Mouse (Mus musculus): ENCODE results near the gene Zwilch.
"Not testable (repeated sequence)": the region's sequence is repeated elsewhere in the genome, so short reads cannot be mapped to it uniquely, and the experiment has no call there.

Zwilch gene

DNA sequence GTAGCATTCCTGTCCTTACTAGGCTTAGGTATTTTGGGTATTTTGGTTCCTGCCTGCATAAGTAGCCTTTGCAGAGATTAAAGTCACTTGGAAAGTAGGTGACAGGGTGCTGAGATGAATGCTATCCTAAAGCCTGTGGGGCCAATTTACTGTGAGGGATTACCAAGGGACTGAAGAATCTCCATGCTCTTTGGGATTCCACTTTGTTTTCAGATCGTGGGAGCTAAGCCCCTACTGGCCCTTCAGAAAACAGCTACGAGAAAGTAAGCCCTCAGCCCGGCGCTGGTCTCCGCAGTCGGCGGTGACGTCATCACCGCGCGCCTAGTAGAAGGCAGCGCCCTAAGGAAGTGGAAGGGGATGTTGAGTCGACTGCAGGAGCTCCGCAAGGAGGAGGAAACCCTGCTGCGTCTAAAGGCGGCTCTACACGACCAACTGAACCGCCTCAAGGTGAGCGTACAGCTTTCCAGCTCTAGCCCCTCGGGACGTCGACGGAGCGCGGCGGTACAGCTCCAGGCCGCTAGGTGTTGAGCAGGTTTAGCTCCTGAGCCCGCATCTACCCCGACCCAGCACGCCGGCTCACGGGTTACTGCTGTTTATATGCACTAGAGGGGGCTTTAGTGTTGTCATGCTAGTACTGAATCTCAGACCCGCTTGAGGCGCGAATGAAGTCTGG is 6.2 kb upstream of the Zwilch start, which contains the start of gene Snapc5:
Gene Snapc5, plus strand, starts transcription at position 301 of the 673 bp plus-strand sequence.
- peak; percentile 82 for DNase-seq (ENCODE audit: low spot score)

DNA sequence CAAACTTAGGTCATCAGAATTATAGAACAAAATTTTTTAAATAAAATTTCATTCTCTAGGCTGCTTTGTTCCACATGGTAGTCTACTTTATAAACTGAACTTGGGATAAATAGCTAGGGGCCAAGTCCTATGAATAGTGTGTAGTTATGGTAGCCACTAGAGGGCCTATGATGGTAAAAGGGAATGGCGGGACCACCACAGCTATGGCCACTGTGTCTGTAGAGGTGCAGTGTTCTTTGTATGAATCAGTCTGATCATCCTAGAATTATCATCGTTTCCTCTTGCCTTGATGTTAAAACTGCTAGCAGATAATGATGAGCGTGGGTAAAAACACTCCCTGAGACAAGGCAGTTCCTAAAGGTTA is 5.7 kb upstream of the Zwilch start:
- no peak for DNase-seq (ENCODE audit: low spot score)

DNA sequence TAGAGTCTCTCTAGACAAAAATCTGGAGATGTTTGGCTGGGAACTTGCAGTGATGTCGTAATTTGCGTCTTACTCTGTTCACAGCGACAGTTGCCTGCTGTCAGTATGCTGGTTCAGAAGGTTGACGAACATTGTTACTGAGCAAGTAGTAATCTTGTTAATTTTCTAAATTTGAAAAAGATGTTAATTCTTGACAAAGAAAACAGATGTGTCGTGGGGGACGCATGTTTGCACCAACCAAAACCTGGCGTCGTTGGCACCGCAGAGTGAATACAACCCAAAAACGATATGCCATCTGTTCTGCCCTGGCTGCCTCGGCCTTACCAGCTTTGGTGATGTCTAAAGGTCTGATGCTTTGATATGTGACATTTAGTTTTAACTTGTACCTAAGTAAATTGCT is 2.5 kb upstream of the Zwilch start:
- no peak for DNase-seq (ENCODE audit: low spot score)

DNA sequence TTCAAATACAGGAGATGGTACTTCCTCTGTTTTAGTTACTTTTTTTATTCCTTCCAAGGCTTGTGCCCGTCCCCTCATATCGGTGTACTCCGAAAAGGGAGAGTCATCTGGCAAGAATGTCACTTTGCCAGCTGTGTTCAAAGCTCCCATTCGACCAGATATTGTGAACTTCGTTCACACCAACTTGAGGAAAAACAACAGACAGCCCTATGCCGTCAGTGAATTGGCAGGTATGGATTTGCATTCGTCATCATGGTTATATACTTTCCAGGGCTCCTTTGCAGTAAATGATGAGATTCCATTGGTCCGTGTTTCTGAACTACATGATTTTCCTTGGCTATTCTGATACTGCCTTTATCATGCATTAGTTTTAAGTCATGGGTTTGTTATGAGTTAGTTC is 1.9 kb upstream of the Zwilch start:
- DNase-seq (ENCODE audit: low spot score) = no peak

DNA sequence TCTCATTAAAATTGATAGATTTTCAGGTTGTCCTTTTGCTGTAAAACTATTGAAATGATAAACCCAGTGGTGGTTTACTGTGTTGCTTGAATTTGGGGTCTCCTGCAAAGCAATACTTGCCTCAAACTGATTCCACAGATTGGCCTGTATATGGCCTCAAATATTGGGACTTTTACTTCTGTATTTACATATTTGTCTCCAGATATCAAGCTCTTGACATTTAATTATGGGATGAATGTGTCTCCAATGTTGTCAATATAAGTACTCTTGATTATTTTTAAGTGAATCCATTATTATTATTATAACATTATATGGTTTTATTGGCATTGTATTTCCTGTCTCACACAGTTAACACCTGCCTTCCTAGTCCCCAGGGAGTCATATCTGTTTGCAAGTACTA is 1.4 kb upstream of the Zwilch start:
- no peak for DNase-seq (ENCODE audit: low spot score)

DNA sequence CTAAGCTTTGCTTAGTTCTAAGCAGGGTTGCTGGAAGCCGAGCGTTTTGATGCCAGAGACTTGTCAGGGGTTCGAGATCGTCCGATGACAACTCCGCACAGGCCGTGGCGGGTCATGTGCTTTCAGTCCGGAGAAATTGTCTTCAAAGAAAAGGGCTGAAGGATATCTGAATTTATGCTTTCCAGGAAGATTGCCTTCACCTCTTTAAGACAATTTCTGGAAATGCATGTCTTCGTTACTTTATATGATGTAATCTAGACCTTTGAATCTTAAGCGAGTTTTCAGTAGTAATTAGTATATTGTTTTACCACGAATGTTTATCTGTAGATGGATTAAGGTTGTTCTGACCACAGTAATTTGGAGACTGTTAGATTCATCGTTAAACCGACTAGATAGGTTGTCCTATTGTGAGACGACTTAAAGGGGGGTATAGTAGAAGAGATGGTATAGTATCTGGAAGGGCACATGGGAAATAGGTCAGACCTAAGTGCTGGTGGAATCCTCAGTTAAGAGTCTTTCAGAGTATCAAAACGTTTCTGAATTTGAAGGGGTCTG is 839 bp upstream of the Zwilch start:
- DNase-seq (ENCODE audit: low spot score) = no peak

DNA sequence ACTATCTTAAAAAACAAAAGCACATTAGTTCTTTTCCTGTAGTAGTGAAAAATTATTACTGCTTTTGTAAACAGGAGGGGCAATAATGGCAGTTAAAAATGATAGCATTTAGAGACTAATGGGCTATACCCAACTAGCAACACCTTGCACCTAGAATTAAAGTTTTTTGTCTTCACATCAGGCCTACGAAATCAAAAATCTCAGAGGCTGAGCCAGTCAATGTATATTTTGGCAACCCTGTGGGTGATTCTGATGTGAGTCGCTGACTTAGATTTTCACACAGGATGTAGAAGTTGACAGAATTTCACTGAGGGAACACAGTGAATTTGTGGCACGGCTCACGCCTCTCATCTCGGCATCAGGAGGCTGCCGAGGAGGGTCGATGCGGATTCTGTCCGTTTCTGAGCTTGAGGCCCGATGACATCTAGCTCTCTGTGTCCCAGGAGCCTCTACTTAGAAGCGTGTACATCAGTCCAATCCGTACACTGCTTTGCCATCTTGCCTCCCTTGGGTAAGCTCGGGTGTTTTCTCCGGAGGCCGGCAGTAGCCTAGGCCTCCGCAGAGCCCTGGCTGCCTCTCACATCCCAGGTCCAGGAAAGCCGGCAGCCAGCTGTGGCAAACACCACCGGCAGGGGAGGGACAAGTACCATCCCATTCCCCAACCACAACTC is 624 bp downstream of the Zwilch start:
- DNase-seq (ENCODE audit: low spot score) = no peak

DNA sequence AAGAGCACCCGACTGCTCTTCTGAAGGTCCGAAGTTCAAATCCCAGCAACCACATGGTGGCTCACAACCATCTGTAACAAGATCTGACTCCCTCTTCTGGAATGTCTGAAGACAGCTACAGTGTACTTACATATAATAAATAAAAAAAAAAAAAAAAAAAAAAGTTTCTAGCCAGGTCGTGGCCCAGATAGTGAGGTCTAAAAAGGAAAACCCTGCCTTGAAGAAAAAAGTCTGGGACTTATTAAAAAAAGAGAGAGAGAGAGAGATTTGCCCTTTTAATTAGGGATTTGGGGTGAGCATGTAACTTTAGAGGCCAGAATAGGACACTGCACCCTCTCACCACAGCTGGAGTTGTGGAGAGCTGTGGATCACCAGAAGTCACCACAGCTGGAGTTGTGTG is 2.9 kb downstream of the Zwilch start:
- not testable (repeated sequence) for DNase-seq (ENCODE audit: low spot score)

DNA sequence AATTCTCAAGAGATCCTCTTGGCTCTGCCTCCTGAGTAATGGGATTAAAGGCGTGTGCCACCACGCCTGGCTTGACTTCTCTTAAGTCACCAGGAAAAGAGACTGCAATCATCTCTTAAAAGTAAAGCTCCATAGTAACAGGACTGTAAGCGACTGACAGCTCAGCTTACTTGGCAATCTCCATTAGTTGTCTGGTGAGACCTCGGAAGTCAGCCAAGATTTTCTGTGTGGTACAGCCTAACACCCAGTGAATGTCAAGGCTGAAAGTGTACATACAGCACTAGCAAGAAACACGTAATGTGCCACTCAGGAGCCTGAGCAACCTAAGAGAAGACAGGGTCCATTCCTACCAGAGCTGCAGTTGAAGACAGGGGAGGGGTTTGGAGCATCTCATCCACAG is 12.4 kb downstream of the Zwilch start:
- DNase-seq (ENCODE audit: low spot score) = no peak

DNA sequence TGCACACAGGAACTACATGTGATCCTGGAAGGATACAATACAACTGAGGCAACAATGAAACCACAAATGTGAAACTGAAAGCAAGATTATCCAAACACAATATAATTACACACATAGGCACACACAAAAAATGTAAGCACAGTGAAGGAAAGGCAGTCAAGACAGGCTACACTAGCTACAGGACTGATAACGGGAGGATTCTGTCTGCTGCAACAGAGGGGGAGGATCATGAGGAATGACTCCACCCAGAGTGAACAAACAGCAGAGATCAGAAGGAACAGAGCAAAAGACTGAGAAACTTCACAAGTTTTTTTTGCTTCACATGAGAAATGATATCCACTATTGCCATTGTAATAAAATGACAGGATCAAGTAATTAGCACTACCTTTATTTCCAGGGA is 16.3 kb downstream of the Zwilch start:
- no peak for DNase-seq (ENCODE audit: low spot score)

DNA sequence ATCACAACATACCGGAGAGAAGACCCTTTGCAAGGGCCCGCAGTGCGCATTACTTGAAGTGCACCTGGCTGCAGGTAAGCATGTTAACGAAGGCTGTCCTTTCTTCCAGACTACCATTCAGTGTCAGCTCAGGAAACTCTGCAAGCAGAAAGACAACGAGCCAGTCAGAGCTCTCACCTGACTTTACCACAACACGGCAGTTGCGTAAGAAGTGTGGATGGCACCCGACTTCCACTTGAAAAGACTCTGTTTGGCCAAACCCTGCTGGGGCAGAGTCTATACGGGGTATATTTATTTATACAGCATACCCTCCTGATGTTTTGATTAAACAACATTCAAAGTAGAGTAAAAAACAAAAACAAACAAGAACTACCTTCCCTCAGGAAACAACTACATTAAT is 33.0 kb downstream of the Zwilch start:
- DNase-seq (ENCODE audit: low spot score) = no peak

DNA sequence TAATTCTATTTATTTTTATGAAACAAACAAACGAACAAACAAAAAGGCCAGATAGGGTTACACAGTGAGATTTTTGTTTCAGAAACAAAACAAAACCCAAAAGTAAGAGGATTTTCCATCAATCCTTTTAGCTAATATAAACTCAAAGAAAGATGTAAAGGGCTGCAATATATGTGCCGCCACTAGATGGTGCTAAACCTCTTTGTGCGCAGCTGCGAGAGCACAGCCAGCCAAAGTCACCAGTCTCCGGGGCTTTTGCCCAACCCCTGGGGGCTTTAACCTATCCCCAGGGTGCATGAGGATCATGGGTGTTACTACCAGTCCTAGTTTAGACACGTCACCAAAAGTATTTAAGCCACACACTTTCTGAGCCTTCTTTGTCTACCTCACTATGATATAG is 34.0 kb downstream of the Zwilch start:
- not testable (repeated sequence) for DNase-seq (ENCODE audit: low spot score)

DNA sequence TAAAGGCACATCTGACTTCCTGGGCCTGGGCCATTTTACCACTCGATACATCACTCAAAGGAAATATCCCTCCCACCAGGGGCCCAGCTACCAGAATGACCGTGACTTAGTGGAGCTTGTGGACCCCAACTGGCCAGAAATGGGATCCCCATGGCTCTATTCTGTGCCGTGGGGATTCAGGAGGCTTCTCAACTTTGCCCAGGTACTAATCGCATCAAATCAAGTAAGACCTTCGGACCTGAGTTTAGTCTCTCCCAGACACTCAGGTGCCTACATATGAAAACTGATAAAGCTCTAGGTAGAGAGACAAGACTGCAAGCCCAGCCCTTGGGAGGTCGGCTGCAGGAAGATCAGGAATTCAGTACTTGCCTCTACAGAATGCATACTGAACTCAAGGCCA is 41.3 kb downstream of the Zwilch start:
- DNase-seq (ENCODE audit: low spot score) = no peak

DNA sequence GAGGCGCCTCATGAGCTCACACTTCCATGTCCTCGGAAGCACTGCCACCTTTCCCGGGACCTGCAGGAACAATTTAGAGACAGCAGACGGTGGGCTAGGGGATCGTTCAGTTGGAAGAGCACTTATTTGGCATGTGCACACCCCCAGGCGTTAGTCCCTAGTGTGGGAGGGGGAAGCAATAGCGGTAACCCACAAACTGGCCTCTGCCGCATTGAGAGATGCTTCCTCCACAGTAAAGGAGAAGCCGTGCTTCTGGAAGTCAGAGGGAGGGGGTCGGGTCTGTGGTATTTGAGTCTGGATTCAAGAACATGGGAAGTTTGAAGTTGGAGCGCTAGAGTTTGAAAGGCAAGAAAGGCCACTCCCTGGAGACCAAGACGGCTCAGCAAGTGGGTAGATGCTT is 46.8 kb downstream of the Zwilch start:
- DNase-seq (ENCODE audit: low spot score) = no peak

DNA sequence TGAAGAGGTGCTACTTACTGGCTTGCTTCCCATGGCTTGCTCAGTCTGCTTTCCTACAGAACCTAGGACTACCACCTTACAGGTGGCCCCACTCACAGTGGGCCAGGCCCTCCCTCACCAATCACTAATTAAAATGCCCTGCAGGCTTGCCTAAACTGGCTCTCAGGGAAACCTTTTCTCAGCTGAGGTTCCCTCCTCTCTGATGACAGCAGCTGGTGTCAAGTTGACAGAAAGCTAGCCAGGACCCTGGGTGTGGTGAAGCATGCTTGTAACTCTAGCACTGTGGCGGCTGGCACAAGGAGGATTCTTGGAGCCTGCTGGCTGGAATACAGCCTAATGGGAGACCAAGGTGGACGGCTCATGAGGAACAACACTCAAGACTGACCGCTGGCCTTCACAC is 47.6 kb downstream of the Zwilch start:
- no peak for DNase-seq (ENCODE audit: low spot score)

DNA sequence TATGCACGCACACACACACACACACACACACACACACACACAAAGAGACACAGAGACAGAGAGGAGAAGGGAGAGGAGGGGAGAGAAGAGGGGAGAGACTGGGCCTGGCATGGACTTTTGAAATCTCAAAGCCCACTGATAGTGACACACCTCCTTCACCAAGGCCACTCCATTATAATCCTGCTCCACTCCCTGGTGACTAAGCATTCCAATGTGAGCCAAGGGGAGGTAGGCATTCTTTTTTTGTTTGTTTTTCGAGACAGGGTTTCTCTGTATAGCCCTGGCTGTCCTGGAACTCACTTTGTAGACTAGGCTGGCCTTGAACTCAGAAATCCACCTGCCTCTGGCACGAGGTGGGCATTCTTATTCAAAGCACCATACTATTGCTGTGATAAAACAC is 48.1 kb downstream of the Zwilch start:
- not testable (repeated sequence) for DNase-seq (ENCODE audit: low spot score)

DNA sequence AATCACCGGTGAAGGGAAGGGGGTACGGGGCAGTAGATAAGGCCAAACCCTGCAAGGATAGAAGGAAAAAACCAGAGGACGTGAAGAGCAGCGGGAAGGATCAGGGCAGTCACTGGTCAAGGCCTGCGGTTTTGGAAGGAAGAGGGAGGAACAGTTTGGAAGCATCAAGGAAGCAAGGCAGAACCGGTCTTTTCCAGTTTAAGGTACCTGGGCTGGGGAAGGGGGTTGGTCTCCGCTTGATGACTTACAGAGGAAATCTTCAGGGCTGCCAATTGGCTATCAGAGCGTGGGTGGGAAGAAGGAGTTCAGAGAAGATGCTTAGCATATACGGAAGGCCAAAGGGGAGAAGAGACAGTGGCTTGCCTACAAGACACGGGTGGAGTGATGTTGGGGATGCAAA is 50.3 kb downstream of the Zwilch start:
- no peak for DNase-seq (ENCODE audit: low spot score)

DNA sequence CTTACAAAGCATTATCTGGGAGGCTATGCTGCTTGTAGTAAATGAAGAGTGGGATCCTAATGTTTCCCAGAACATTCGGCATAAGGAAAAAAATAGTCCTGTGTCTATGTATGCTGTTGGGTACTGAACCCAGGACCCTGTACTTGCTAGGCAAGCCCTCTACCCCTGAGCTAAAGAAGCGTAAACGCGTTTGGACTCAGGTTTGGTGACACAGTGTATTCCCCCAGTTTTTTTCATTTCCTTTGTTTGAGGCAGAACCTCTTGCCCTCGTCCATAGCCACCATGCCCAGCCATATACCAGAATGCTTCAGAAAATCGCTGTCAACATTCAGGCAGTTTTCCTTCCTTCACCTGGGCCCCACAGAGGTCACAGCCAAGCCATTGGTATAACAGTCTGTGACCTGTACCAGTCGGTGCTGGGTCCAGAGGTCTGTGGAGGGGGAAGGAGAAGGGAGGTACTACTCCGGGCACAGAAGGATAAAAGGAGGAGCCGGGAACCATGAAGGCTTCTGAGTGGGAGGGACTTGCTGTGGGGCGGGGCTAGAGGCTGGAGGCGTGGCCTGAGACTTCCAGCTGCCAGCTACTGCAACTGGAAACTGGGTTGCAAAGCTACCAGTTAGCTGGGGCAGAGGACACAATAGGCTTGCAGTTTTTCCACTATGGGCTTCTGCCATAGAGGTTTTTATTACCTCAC is 52.2 kb downstream of the Zwilch start:
- no peak for DNase-seq (ENCODE audit: low spot score)

DNA sequence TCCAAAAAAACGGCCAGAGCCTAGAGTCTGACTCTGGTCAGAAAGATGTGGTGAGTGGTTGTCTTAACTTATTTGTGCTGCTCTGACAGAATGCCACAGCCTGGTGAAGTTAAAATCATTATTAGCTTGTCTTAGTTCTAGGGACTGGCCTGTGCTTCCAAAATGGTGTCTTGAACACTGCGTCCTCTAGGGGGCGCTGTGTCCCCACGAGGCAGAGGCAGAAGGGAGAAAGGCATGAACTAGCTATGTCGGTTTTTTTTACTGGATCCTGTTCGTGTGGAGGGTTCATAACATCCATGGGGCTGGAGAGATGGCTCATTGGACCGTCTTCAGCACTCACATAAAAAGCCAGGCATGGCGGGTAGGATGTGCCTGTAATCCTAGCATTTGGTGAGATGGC is 53.0 kb downstream of the Zwilch start:
- no peak for DNase-seq (ENCODE audit: low spot score)

DNA sequence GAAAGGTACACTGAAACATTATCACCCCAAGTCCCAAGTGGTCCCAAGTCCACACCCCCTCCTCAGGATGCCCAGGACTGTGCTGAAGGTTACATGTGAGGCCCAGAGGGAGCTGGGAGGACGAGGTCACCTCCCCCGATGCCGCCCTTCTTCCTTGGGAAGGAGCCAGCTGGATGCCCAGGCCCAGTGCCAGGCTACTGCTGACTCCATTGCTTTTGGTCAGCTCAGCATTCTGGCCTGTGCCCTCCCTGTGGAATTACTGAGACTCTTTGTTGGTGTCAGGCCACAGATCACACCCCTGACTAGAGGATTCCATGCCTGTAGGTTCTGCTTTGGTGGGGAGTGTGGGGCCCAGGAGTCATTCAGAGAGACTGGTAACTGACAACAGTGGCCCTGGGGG is 56.0 kb downstream of the Zwilch start, which contains the start of gene Lctl:
Gene Lctl, plus strand, starts transcription at position 272 of the 400 bp plus-strand sequence.
- peak; percentile 63 for DNase-seq (ENCODE audit: low spot score)

DNA sequence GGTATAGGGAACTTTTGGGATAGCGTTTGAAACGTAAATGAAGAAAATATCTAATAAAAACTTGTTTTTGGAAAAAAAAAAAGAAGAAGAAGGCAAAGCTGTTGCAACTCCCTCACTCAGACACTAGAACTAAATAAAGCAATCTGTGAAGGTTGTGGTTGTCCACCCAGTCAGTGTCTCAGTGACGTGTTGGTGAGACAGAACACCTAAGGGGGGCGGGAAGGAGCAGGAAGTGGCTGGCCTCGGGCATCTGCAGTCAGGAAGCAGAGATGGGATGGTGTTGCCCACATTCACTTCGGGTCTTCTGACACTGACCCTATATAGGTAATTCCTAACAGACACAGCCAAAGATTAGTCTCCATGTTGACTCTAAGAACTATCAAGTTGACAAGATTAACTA is 57.1 kb downstream of the Zwilch start:
- DNase-seq (ENCODE audit: low spot score) = no peak

DNA sequence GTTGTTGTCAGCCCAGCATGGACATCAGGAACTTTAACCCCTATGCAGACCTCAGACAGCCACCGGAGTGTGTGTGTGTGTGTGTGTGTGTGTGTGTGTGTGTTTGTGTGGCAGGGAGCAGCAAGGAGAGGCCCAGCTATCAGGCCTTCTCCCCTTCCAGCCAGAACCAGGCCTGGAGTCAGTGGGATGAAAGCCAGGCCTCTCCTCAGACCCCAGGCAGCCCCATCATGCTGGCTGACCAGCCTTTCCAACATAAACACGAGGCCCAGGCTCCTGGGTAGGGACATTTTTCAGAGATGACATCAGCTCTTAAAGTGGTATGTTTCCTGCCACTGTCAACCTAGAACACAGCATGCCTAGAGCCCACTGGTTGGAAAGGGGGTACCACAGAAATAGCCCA is 58.3 kb downstream of the Zwilch start:
- DNase-seq (ENCODE audit: low spot score) = no peak

DNA sequence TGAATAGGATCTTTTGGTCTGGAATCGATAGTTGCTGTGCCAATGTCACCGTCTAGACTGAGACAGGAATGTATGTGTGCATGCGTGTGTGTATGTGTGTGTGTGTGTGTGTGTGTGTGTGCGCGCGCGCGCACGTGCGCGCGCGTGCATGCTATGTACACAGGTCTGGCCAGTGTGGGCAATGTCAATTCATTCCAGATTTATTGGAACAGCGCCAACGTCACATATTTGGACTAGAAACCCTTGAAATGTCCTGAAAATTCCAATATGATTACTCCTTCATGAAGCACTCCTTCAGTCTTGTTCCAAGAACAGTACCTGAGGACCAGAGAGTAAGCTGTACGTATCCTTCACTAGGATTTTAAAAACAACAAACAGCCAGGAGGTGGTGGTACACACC is 62.4 kb downstream of the Zwilch start:
- no peak for DNase-seq (ENCODE audit: low spot score)

Data from ovary, adult 18-20 months (tissue).